Mouse (Mus musculus) cerebellum, postnatal 14 days (tissue): ENCODE measurements around the gene Ppp1r35.

Experiments
- DNase-seq, 2 experiments: peaks; one replicate each; pipeline ENCODE4 v3.0.0; 2021; ENCODE audit warnings: mixed read lengths in 2 of 2

Ppp1r35 gene

DNA sequence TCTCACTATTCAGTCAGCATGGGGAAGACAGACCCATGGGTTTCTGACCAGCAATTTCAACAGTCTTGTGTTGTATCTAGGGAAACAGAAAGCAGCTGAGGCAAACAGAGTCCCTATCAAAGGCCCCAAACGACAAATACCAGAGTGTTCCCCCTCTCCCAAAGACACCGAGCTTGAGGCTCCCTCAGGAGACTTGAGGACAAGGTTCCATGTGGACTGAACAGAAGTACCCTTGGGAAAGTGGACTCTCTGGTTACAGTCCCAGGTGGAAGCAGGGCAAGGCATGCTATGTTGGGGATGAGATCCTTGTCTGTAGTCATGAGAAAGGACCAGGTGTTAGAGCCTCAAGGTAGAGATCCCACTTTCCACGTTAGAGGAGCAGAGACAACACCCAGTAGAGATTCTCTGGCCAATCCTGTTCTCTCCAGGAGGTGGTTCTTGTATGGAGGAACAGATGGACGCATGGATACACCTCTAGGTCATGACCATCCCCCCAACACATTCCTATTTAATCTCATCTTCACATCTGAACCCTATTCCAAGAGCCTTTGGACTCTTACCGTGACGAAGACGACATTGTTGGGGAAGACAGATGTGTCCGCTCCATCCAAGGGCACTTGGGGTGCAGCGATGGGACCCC is 5.4 kb downstream of the Ppp1r35 start:
- no peak for DNase-seq

GRCm38 (mm10) chr5:137784546-137784945 is 5.9 kb downstream of the Ppp1r35 start:
- DNase-seq: no peak

DNA sequence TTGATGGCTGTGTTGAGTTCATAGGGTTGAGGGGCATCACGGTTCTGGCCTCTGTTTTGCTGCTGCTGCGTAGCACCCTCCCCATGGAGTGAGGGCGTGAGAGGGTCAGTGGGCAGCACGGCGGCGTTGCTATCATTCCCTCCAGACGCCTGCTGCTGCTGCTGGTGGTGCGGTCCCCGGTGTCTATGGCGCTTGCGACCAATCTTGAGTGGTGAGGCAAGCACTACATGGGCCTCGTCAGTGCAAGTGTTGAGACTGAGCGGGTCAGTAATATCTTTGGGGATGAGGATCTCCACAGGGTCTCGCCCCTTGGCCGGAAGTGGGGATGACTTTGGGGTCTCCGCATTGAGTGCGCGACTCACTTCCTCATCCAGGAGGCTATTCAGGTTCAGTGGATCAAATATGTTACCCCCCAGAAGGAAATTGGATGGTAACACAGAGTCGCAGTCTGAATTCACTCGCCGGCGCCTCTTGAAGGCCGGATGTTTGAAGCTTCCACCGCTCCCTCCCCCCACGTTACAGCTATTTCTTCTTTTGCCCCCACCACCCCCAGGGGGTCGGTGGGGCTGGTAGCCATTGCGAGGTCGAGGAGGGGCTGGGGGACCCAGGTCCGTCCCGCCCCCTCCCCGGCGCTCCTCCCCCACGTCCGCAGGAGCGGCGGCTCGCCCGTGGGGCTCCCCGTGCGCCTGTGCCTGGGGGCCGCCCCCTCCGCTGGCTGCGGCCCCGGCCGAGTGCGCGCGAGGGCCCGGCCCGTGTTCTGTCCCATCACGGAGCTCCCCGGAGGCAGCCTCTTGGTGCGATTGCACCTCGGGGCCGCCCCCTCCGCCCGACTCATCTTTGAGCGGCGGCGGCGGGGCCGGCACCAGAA is 6.7 kb downstream of the Ppp1r35 start:
- DNase-seq: peak in 1 of 2 experiments; percentile 52

DNA sequence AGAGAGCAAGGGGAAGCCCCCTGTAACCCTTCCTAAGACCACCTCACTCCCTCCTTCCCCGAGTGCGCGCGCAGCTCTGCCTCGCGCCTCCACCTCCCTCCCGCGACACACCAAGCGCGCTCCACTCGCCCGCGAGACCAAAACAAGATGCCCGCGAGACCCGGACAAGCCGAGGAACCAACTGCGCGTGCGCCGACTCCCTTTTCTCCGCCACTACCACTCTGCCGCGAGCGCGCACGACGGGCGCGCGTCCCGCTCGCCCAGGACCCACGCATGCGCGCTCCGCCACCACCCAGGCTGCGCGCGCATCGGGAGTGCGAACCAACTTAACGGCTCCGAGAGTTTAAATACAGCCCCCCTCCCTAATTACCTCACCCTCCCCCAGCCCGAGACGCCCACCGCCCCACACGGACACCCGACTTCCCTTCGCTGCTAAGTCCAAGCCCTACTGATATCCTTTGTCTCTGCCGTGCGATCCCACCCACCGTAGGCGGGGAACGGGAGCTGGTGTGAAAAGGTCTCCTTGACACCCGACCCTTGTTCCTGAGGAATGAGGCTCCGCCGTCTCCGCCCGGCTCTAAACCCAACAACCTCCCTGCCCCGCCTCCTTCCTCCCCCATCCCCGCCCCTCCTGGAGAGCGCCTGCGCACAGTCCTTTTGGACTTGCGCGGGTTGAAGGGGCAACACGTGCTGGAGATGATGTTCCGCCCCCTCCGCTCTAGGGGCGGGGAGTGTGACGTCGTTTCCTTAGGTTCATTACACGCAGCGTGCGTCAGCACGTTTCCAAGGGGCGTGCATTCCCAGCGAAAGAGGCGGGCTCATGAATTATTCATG is 7.7 kb downstream of the Ppp1r35 start:
- peak; percentile 100 for DNase-seq

DNA sequence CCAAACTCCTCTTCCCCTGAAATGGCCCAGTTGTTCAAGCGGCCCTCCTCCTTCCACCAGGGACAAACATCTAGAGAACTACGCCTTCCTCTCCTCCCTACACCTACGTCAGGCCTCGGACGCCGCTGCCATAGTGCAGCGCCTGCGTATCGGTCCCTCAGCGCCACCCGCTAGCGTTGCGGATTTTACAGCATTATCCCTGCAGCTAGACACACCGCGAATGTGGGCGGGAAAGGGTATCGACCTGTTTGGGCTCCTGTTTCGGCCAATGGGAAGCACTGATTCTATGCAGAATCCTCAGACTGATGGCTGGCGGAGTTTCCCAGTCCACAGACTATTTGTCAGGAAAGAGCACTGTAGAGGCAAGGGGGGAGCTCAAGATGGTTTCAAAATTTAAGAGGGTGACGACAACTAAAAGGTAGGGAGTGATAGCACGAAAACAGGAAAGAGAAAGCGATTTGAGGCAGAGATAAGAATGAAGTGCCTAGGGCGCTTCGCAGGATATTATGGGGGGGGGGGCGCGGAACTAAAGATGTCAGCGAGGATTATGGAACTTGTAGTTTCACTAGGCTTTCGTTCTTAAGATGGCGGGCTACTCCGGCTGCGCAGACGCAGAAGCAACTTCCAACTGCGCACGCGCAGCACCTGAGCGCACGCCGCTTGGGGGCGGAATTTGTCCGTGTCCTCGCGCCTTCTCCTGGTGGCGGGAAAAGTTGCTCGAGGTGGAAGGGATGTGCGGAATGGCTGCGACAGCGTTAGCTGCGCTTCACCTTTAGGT is 8.7 kb downstream of the Ppp1r35 start, which contains the start of the genes Mepce and Zcwpw1:
TSS of gene Mepce (minus strand) at position 505 of the 778 bp plus-strand sequence.
TSS of gene Zcwpw1 (plus strand) at position 648 of the 778 bp plus-strand sequence.
- peak; percentile 98 to 99 for DNase-seq

DNA sequence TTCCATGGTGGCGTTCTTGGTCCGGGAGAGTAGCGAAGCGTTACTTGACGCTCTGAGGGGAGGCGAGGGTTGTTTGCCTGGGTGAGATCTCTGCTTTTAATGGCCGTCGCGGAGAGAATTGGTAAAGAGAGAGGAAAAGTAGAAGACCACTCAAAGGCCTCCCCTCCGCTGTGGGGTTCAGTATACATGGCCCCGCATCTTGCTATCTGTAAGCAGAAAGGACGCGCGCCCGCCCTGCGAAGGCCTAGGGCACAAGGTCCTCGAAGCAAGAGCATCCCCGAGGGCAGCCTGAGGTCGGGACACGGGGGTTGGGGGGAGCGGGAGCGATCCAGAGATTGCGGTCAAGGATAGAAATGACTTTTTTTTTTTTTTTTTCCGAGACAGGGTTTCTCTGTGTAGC is 9.5 kb downstream of the Ppp1r35 start:
- peak; percentile 37 to 53 for DNase-seq

GRCm38 (mm10) chr5:137788946-137789531 is 10.4 kb downstream of the Ppp1r35 start:
- DNase-seq: no peak

GRCm38 (mm10) chr5:137791553-137791952 is 12.9 kb downstream of the Ppp1r35 start:
- no peak for DNase-seq

GRCm38 (mm10) chr5:137796606-137797005 is 18.0 kb downstream of the Ppp1r35 start:
- no peak for DNase-seq

- no peak for DNase-seq
Observed at GRCm38 (mm10) chr5:137800917-137801316, 22.3 kb downstream of the Ppp1r35 start.

GRCm38 (mm10) chr5:137806158-137806557 is 27.5 kb downstream of the Ppp1r35 start:
- DNase-seq: no peak

- DNase-seq: no peak
Observed at GRCm38 (mm10) chr5:137808316-137808715, 29.7 kb downstream of the Ppp1r35 start.

DNA sequence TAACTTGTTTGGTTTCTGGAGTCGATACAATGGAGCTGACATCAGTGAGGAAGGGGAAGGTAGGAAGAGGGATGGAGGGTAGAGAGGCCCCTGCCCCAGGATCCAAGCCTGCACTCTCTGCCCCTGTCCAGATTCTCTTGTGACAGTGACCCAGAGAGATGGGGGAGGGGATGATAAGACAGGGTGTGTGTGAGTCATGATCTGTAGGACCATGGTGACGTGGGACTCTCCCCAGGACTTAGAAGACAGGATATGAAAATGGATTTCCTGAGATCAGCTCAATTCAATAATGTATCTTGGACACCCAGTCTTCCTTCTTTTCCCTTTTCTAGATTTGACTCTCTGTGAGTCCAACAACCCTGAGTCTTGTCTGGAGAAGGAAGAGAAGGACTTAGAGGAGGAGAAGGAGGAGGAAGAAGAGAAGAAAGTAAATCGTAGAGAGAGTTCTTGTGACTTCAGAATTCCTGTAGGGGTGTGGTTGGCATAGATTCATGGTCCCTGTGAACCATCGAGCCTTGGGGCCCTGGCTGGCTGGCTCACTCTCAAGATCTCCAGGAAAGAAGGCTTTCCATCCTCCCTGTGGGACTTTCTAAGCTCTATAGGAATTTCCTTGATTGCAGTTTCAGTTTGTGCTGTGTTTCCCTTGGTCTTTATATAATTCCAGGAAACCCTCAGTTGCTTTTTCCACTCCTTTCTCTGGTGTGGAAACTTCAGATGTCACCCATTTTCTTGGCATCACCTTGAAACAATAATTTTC is 39.0 kb downstream of the Ppp1r35 start:
- no peak for DNase-seq

DNA sequence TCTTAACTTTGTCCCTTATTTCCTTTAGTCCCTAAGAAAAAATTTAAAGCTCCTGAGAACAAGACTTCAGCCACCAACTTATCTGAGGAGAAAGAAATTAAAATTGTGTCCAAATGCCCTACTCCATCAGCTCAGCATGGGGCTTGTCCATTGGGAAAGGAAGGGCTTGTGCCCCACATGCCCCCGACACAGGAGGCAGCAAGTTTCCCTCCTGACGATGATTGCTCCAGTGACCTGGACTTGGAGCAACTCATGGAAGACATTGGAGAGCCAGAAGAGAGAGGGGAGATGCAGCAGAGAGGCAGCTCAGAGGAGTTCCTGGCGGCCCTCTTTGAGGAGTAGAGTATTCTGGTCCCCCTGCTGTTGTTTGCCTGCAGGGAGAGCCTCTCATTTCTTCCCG is 43.5 kb downstream of the Ppp1r35 start:
- no peak for DNase-seq

DNA sequence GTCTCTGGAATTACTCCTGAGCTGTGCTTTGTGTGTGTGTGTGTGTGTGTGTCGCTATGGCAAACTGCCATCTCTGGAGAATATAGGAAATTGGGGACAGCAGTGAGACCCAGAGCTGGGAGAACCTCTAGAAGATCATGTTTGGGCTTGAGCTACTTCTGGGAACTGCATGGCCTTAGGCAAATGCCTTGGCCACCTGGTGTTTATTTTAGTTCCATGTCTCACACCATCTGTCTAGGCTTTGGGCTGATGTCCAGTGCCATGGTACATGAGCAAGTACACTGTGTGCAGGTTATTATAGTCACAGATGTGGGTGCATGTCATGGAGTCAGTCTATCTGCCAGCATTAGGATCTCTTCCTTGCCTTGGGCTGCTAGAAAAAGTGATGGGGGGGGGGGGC is 44.0 kb downstream of the Ppp1r35 start:
- DNase-seq: peak in 1 of 2 experiments; percentile 7

- no peak for DNase-seq
Observed at GRCm38 (mm10) chr5:137823455-137824045, 44.9 kb downstream of the Ppp1r35 start.

GRCm38 (mm10) chr5:137825030-137825429 is 46.4 kb downstream of the Ppp1r35 start:
- DNase-seq: no peak

GRCm38 (mm10) chr5:137825971-137826370 is 47.3 kb downstream of the Ppp1r35 start:
- no peak for DNase-seq

DNA sequence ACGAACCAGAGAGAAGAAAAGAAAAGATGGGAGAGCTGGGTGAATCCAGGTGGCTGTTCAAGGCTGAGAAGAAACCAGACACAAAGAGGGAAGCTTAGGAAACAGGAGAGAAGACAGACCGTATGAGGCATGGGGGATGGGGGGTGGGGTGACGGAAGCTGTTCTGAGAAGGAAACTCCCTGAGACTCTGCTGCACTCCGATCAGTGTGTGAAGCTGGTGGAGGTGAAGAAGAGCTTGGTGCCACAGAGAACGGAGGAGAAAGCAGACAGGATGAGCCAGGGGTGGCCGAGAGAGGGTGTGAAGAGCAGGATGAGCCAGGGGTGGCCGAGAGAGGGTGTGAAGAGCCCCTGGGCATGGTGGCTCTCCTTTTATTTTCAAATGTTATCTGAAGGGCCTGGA is 47.8 kb downstream of the Ppp1r35 start:
- no peak for DNase-seq

DNA sequence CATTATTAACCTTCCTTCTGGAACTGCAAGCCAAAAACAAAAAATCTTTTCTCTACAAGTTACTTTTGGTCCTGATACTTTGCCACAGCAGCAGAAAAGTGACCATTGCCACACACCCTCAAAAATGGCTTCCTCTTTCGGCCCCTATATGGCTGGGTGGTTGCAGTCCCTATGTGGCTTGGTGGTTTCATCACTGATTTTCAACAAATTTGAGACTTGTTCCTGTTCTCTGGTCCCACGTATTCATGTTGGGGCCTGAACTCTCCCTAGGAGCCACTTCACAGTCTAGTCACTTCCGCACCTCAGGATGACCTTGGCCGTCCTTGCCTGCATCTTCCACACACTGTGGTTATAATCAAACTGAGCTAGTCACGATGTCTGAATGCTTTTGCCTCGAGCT is 50.0 kb downstream of the Ppp1r35 start:
- no peak for DNase-seq
